Mouse (Mus musculus) regulatory T cell (primary cell): ENCODE measurements around the gene Isg20.

Experiments
- in situ Hi-C: fragments of 300-600 bp; cut with MboI, MseI; formaldehyde crosslinking; loops from one replicate; pipeline ENCODE4 v1.15.1; 2025; ENCODE audit warnings: high pct_unique_total_duplicates

Isg20 gene

DNA sequence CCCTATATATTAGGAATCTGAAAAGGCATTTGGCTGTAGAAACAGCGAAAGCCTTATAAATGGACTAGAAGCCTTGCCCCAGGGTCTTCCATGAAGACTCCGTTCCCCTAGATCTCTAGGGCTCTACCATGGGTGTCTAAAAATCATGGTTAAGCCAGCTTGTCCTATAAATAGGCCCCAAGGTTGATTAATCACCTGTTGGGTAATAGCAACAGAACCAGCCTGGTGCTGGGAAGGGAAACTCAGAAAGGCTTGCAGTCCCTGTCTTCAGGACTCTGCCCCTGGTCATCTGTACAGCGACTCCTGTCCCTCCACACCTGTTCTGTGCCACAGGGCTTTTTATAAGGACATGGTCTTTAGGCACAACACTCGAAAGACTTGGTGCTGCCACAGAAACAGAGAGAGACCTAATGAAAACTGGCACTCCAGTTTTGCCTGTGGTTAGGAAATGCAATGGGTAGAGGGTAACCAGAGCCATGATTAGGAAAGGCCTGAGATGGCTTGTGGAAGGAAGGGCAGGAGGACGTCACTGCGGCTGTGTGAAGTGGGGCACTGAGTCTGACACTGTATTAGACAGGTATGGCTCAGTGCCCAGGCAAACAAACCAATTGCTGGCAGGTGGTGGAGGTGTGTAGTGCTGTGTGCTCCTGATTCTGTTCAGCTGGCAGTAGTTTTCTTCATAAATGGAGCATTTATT is 9.9 kb upstream of the Isg20 start:
- in situ Hi-C loops, result no loop called here

- in situ Hi-C loops, result no loop called here
These were observed 9.0 kb upstream of the Isg20 start for GRCm38 (mm10) chr7:78904175-78904574.

DNA sequence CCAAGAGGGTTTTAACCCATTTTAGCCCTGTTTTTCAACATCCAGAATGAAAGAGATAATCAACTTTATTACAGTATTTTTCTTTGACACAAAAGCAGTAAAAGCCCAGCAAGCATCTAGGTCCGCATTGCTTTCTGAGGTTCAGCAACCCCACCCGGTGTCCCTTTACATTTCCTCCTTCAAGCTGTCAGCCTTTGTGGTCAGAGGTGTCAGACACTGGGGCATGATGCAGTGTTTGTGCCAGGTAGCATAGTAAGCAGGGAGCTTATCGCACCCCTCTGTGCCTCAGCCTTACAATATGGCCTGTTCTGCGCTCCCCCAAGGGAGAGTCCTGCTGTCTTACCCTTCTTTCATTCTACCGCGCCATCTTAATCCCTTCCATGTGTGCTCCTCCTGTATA is 4.2 kb upstream of the Isg20 start:
- in situ Hi-C loops, result no loop called here

GRCm38 (mm10) chr7:78910336-78911098 is 2.7 kb upstream of the Isg20 start:
- in situ Hi-C loops, result no loop called here

- in situ Hi-C loops, result no loop called here
These were observed 2.0 kb upstream of the Isg20 start for GRCm38 (mm10) chr7:78911209-78911608.

DNA sequence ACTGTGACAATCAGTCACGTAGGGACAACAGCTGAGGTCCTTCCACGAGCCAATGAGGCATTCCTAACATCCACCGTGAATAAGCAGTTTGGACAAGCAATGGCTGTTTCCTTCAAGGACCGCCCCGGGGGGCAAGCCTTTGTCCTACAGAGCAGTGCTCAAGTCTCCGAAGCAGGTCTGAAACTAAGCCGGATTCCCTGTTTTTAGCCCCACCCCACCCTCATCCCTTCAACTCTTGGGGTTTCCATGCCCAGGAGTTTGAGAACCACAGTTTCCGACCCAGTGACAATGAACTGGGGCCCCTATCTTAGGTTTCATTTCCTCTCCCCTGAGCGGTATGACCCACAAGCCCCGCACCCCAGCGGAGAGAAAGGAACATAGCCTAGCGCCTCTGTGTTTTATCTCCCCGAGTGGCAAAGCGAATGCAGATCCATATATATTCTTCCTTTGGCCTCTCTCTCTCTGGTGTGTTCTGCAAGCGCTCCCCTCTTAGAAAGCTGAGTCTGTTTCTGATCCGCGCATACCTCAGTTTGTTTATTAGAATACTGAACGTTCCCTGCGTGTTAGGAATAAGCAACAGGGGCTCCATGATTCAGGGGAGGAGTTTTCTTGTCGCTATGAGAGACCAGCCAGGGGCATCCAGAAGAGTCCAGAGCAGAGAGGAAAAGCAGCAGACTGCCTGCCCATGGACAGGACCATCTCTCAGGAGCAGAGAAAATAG is 811 bp upstream of the Isg20 start:
- in situ Hi-C loops, result no loop called here

GRCm38 (mm10) chr7:78913649-78914544 is 673 bp downstream of the Isg20 start:
- in situ Hi-C loops, result no loop called here

DNA sequence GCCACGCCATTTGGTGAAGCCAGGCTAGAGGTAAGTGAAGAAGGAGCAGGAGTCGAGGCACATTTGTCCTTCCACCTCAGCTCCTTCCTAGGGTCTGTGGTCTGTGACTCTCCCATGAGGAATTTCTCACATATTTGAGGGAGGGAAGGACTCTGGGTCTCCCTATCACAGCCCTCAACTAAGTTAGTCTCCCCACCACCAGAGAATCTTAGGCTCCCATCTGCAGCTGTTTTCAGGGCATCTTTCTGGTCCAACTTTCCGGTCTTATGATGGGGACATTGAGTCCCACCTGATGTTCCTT is 1.3 kb downstream of the Isg20 start:
- in situ Hi-C loops, result no loop called here

GRCm38 (mm10) chr7:78914896-78915510 is 1.8 kb downstream of the Isg20 start:
- in situ Hi-C loops, result no loop called here

GRCm38 (mm10) chr7:78918686-78919085 is 5.5 kb downstream of the Isg20 start:
- in situ Hi-C loops, result no loop called here

GRCm38 (mm10) chr7:78922506-78922905 is 9.3 kb downstream of the Isg20 start:
- in situ Hi-C loops, result loop anchor here (5.0 kb wide), 1 partner anchor 160 kb away; no protein-coding TSS in a partner anchor

DNA sequence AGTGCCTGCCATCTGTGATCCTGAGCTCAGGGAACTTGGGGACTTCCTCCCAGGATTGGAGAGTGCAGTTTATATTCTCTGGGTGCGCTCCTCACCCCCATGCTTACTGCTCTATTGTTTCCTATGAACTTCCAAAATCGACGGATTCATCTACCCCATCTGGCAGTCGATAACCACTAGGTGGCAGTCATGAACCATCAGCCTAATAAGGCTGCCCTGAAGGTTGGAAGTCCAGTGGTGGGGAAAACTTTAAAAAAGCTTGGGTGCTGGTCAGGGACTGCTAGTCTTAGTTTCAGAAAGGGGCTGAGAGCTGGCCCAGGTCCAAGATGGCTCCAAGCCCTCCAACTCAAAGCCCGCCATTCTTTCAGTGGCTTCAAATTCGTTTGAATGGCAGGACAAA is 11.1 kb downstream of the Isg20 start:
- in situ Hi-C loops, result loop anchor here (5.0 kb wide), 1 partner anchor 158 kb away; no protein-coding TSS in a partner anchor

- in situ Hi-C loops, result loop anchor here (5.0 kb wide), 1 partner anchor 158 kb away; no protein-coding TSS in a partner anchor
These were observed 11.6 kb downstream of the Isg20 start for GRCm38 (mm10) chr7:78924796-78925195.

DNA sequence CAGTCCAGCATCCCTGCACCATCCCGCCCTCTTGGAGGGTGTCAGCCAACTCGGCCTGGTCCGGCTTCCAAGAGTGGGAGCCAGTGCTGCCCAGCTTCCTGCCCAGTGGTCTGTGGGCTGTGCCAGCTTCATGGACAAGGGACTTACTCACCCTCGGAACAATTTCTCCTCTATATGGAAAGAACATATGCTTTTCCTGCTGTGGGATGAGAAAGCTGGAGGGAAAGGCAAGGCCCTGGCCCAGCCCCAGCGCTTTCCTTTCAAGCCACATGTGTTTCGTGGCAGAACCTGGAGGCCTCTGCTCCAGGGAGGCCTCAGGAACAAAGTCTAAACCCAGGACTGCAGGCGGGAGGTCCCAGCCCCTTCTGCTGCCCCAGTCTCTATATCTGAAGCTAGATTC is 12.5 kb downstream of the Isg20 start:
- in situ Hi-C loops, result no loop called here

- in situ Hi-C loops, result no loop called here
These were observed 12.9 kb downstream of the Isg20 start for GRCm38 (mm10) chr7:78926156-78926555.

- in situ Hi-C loops, result no loop called here
These were observed 14.0 kb downstream of the Isg20 start for GRCm38 (mm10) chr7:78927266-78927665.

- in situ Hi-C loops, result no loop called here
These were observed 25.9 kb downstream of the Isg20 start for GRCm38 (mm10) chr7:78938957-78939602.

DNA sequence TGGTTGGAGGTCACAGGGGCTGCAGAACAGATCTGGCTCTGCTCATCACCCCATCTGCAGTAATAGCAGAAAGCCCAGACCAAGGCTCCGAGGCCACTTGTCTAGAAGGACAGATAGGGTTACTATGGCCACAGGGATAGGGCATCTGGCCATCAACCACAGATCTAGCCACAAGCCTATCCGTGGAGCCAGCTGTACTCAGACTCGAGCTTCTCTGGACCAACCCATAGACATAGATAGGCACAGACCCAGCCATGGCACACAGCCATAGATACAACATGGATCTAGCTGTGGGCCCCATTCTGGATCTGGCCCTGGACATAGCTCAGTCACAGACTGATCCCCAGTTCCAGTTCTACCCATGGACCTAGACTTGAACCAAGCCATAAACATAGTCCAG is 27.7 kb downstream of the Isg20 start:
- in situ Hi-C loops, result no loop called here

DNA sequence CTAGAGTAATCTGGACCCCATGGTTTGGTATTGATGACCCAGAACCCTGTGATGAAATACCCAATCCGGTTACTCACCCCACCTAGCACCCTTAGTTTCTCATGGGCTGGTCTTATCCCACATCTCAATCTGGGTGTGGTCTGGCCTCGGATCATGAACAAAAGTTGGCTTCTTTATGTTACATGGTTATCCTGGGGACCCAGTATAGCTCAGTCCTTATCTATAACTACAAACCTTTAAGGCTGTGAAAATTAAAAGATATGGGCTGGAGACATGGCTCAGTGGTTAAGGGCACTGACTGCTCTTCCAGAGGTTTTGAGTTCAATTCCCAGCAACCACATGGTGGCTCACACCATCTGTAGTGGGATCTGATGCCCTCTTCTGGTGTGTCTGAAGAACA is 29.3 kb downstream of the Isg20 start:
- in situ Hi-C loops, result no loop called here

DNA sequence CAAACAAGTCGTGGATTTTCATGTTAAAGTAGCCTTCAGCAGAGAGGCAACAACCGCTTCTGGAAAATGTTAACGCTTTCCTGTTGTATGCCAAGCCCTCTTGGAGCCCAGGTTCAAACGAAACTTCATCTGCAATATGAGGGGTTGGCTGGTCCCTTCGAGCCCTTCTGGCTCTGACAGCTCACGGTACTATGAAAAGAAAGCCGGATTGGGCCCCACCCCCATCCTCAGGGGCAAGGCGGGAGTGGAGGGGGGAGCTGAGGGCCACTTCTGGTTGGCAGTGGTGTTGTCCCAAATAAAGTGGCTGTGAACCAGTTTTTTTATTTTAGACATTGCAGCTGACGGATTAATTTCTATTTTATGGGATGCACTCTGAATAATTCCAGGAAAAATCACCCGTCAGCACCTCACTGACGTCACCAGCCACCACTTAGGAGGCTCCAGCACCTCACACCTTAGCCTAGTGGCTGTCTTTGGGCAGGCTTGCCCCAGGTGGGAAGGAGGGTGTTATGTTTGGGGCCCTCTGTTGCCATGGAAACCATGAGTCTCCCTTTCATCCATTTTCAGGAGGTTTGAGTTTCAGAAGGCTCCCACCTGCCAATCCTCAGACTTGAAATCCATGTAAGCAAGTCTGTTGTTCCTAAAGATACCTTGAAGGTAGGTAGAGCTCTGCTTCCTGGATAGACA is 40.8 kb downstream of the Isg20 start:
- in situ Hi-C loops, result no loop called here
